Mouse (Mus musculus) gastrocnemius, postnatal 4 days (tissue): Measurements from ENCODE around the gene Ankrd9. TPM values are rescaled to one million over a fixed set of nuclear protein-coding genes. Genes with fewer than 3 reads are reported as not detected.

ENCODE experiments used
- DNase-seq, 2 experiments: peaks; one replicate each; pipeline ENCODE4 v3.0.0; 2021 to 2022; ENCODE audit warnings: low spot score in 2 of 2, mixed read lengths in 2 of 2
- long read RNA-seq, 2 experiments: library from polyadenylated mRNA; stranded (forward); transcript quantifications; one replicate each; pipeline ENCODE4 v2.0.0; 2021
- total RNA-seq, 2 experiments: library from RNA; stranded (reverse); gene quantifications; 2 replicates each; pipeline ENCODE4 v1.2.3; 2021

The Ankrd9 gene
- 10 to 100 TPM; 12.9 to 17.5 TPM for total RNA-seq
- long read RNA-seq, experiment 1, transcript Ankrd9-201 (3 exons, 1,706 nt), result minor isoform, 6 of 34 reads
- long read RNA-seq, experiment 1, transcript Ankrd9-202 (3 exons, 2,577 nt), result major isoform, 16 of 34 reads
- long read RNA-seq, experiment 1, partial matches to known transcripts, result 2 of 34 reads
- long read RNA-seq, experiment 1, other reads (novel, unspliced or antisense), result 8 of 34 reads
- long read RNA-seq, experiment 2, transcript Ankrd9-201 (3 exons, 1,706 nt), result minor isoform, 8 of 52 reads
- long read RNA-seq, experiment 2, transcript Ankrd9-202 (3 exons, 2,577 nt), result major isoform, 21 of 52 reads
- long read RNA-seq, experiment 2, partial matches to known transcripts, result 3 of 52 reads
- long read RNA-seq, experiment 2, other reads (novel, unspliced or antisense), result 13 of 52 reads

GRCm38 (mm10) chr12:110978607-110979406 lies at the start of gene Ankrd9:
Ankrd9 (minus strand) TSS chr12:110979040.
- DNase-seq, result peak; percentile 96 to 98

DNA sequence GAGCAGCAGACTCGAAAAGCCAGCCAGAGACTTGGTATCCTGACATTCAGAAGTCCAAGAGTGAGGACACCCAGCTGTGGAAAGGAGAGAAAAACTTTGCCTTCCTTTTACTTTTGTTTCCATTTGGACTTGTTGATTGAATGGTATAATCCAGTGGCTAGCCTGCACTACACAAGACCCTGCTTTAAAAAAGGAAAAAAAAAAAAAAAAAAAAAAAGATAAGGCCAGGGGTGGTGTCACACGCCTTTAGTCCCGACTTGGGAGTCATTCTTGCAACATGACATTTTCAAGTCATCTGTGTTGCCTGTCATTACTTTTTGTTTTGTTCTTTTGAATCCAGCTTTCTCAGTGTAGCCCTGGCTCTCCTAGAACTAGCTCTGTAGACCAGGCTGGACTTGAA lies 42.7 kb upstream of the Ankrd9 start:
- no peak for DNase-seq

DNA sequence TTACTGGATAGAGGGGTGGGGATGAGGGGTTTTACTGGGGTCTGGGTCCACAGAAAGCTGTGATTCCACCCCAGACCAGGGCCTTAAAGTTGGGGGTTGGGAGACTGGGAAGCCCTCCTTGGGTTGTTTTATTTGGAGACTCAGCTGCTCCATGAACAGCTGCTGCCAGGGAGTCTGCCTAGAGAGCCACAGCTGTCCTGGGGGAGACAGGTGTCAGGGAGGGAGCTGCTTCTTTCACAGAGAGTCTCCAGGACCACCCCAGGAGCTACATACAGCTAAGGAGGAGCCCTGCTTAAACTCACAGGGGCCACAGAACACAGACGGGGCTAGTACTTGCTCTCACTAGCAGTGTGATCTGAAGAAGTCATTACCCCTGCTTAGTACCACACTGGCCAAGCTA lies 42.3 kb upstream of the Ankrd9 start:
- peak in 1 of 2 experiments; percentile 30 for DNase-seq

- no peak for DNase-seq
Measured at GRCm38 (mm10) chr12:111019086-111019485, 40.2 kb upstream of the Ankrd9 start.

- no peak for DNase-seq
Measured at GRCm38 (mm10) chr12:111018068-111018467, 39.2 kb upstream of the Ankrd9 start.

GRCm38 (mm10) chr12:111016807-111017206 lies 38.0 kb upstream of the Ankrd9 start:
- DNase-seq, result no peak

DNA sequence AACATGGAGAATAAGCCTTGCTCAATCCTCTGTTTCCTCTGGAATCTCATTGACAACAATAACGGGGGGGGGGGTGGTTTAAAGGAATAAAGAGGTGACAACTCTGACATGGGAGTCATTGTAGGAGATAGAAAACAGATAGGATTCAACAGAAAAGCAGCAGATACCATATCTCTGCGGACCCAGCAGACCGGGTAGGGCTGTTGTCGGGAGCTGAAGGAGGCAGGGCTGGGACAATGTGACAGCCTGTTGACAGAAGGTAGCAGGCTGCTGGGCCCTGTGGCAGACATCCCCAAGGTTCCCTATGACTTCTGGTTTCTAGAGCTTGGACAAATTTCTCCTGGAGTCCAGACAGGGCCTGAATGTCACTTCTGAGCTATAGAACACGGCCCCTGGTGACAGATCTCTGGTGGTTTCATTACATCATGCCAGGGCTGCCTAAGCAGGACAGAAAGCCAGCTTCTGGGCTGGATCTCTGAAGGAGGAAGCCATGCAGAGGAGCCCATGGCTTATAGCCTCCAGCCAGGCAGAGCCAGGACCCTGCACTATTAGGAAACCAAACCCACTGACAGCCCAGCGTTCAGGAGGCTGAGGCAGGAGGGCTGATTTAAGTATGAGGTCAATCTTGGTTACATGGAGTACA lies 30.9 kb upstream of the Ankrd9 start:
- no peak for DNase-seq

- no peak for DNase-seq
Measured at GRCm38 (mm10) chr12:111008500-111009490, 30.0 kb upstream of the Ankrd9 start.

GRCm38 (mm10) chr12:111007134-111008103 lies 28.6 kb upstream of the Ankrd9 start:
- no peak for DNase-seq

DNA sequence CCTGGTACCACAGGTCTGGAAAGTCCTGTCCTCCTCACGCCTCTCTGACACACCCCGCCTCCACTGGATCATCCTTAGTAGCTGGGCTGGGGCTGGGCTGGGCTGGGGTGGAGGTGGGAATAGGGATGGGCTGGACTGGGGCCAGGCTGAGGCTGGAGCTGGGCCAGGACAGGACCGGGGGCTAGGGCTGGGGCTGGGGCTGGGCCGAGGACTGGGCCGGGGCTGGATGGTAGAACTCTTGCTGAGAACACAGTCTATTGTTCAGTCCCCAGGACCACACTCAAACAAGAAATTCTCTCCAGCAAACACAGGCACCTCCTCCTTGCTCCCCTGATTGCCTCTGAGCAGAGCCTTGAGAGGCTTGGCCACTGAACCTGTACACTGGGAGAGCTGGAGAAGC lies 27.5 kb upstream of the Ankrd9 start:
- no peak for DNase-seq

DNA sequence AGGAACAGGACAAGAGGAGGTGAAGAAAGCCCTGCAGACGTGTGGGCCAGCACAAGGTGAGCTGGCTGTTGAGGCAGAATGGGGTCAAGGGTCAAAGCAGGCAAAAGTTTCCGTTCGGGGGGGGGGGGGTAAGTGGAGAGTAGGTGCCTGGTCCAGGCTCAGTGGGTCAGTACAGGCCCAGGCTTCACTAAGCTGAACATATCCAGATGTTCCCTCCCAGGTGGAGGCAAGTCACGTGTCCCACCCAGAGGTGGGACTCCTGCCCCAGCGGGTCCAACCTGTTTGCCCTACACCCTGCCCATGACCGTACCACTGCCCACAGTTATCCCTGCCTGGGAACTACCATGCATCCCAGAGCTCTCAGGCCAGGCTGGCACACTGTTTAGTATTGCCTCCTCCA lies 27.0 kb upstream of the Ankrd9 start:
- DNase-seq, result no peak

GRCm38 (mm10) chr12:111004142-111004541 lies 25.3 kb upstream of the Ankrd9 start:
- DNase-seq, result no peak

DNA sequence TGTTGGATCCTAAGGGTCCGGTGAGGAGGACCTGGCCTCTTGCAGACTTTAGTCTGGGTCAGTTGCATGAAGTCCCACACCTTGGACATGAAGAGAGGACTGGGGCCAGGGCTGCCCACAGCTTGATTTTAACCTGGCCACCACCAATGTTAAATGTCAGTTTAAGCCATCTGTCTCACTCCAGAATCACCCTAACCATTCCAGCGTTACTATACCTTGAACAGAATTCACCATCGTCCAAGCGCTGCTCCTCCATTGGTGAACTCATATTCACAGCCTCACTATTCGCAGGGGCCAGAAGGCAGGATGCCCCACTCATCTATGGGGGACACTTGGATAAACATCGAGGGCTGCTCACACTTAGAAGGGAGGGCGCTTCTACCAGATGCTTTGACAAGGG lies 22.1 kb upstream of the Ankrd9 start:
- DNase-seq, result no peak

DNA sequence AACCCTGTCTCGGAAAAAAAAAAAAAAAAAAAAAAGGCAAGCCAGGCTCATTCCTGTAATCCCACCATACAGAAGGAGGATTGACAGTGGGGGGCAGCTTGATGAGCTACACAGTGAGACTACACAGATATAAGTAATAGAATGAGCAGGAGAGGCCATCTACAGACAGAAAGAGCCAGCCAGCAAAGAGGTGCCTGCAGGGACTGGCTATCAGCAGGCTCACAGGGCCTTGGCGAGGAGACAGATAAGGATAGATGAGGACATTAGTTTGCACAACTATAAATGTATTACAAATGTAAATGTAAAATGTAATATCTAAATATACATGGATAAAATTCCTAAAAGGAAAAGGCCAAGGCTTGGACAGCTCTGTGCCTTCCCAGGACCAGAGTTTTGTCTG lies 21.0 kb upstream of the Ankrd9 start:
- DNase-seq, result no peak

GRCm38 (mm10) chr12:110998092-110998491 lies 19.3 kb upstream of the Ankrd9 start:
- no peak for DNase-seq

DNA sequence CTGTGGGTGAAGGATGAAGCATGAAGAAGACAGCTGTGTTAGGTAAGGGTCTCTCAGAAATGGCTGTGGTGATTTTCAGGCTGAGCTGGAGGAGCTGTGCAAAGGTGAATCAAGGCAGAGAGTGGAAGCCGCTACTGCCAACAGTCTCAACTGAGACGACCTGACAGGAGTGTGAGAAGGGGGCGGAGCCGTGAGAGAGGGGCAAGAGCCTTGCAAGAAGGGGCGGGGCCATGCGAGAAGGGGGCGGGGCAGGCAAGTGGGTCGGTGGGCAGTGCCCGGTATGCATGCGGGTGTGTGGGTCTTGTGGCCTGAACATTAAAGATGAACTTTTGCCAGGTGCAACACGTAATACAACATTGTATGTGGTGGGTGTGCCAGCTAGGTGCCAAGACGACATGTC lies 15.8 kb upstream of the Ankrd9 start:
- DNase-seq, result no peak

DNA sequence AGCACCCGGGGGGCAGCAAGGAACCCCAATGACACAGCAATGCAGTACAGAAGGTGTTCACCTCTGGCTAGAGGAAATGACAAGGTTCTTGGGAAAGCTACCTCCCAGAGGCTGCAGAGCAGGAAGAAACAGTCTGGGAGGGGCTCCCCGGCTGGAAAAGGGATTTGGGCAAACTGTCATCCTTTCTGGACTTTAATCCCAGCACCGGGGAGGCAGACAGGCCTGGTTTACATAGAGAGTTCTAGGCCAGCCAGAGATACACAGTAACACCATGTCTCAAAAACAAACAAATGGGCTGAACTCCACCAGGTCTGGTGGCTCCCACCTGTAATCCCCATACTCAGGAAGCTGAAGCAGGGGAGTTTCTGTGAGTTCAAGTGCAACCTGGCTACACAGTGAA lies 14.4 kb upstream of the Ankrd9 start:
- no peak for DNase-seq

- no peak for DNase-seq
Measured at GRCm38 (mm10) chr12:110992771-110993170, 13.9 kb upstream of the Ankrd9 start.

- peak; percentile 91 to 95 for DNase-seq
Measured at GRCm38 (mm10) chr12:110992128-110992553, 13.3 kb upstream of the Ankrd9 start.
